Mouse (Mus musculus): ENCODE measurements around the gene Sh3gl3. TPM values are rescaled to one million over a fixed set of nuclear protein-coding genes. Genes with fewer than 3 reads are reported as not detected.

Gene Sh3gl3
- polyA plus RNA-seq, 1 experiment from 2014 or later = 58.0 TPM

- no peak for ATAC-seq (ENCODE audit: low read depth)
- Histone ChIP-seq H3K9me3 (no peaks in the 10 kb centered on the region), H3K27me3 (no peaks in the 10 kb centered on the region), H3K36me3 (no peaks in the 10 kb centered on the region), H3K4me2 (no peak overlapping the region), H3K9ac (no peak overlapping the region), H3K27ac (replicated peaks) (no peak overlapping the region), H3K4me1 (replicated peaks) (no peaks in the 10 kb centered on the region; the same call in 1 of the 2 replicates), H3K4me3 (no peak overlapping the region)
- 88% methylated on average over 2 of the region's 2 CpGs for WGBS
Measured at GRCm38 (mm10) chr7:82346706-82347105, 173.1 kb downstream of the Sh3gl3 start.

GRCm38 (mm10) chr7:82349796-82350195, 176.2 kb downstream of the Sh3gl3 start:
- no peaks in the 10 kb centered on the region for H3K9me3 ChIP-seq
- H3K4me1 ChIP-seq (replicated peaks) = no peaks in the 10 kb centered on the region
- ATAC-seq (ENCODE audit: low read depth) = no peak
- no peaks in the 10 kb centered on the region for H3K27me3 ChIP-seq
- no peaks in the 10 kb centered on the region for H3K36me3 ChIP-seq
- H3K9ac ChIP-seq = no peak overlapping the region
- no peak overlapping the region for H3K4me2 ChIP-seq
- 82% methylated on average over 7 of the region's 7 CpGs for WGBS
- H3K27ac ChIP-seq (replicated peaks) = no peak overlapping the region
- H3K4me3 ChIP-seq = no peak overlapping the region

- ATAC-seq (ENCODE audit: low read depth) = no peak
- Histone ChIP-seq H3K9me3 (no peaks in the 10 kb centered on the region), H3K36me3 (no peaks in the 10 kb centered on the region), H3K4me3 (no peak overlapping the region), H3K4me2 (no peak overlapping the region), H3K27ac (replicated peaks) (no peak overlapping the region), H3K4me1 (replicated peaks) (no peaks in the 10 kb centered on the region), H3K27me3 (no peaks in the 10 kb centered on the region), H3K9ac (no peak overlapping the region)
- 80% methylated on average over 3 of the region's 3 CpGs for WGBS
Measured at GRCm38 (mm10) chr7:82350421-82350820, 176.8 kb downstream of the Sh3gl3 start.

Other genes starting within 250 kb of the Sh3gl3 start
- 56.1 and 56.2 TPM in 2 replicates for gene Hdgfl3, start 239.4 kb upstream of the Sh3gl3 start, polyA plus RNA-seq (2015; fragmentation: Nextera tagmentation; extraction: Ambion mirVana)
- 3.7 and 5.5 TPM in 2 replicates for gene Bnc1, start 181.5 kb upstream of the Sh3gl3 start, polyA plus RNA-seq (2015; fragmentation: Nextera tagmentation; extraction: Ambion mirVana)
- gene Adamtsl3, start 161.9 kb downstream of the Sh3gl3 start, polyA plus RNA-seq (2015; fragmentation: Nextera tagmentation; extraction: Ambion mirVana) = 0.54 and 1.2 TPM in 2 replicates